Mouse (Mus musculus) midbrain, embryonic 14.5 days (tissue): ENCODE data around the gene Nlgn3. TPM values are rescaled to one million over a fixed set of nuclear protein-coding genes. Genes with fewer than 3 reads are reported as not detected.

Experiments
- ATAC-seq: fragments of 200-750 bp; cut with Nextera tagmentation; 2 replicates; pipeline ENCODE4 v1.8.0; 2017; ENCODE audit warnings: moderate number of reproducible peaks, moderate library complexity; ENCODE audit not compliant: low FRiP score, low TSS enrichment
- DNase-seq: peaks from one replicate; pipeline ENCODE4 v3.0.0-alpha.2; 2015
- H3K27ac ChIP-seq: fragments of 300-500 bp; sonication (generic); replicated peaks from 2 replicates; pipeline ENCODE4 v1.5.1; 2014; ENCODE audit warnings: mild to moderate bottlenecking, low read depth, low read length, moderate library complexity
- H3K27me3 ChIP-seq: fragments of 300-500 bp; sonication (generic); 2 replicates; pipeline ENCODE4 v1.6.1; 2014; ENCODE audit warnings: low read length, control low read depth, mixed read lengths; ENCODE audit not compliant: control insufficient read depth, insufficient read depth
- H3K36me3 ChIP-seq: fragments of 300-500 bp; sonication (generic); 2 replicates; pipeline ENCODE4 v1.6.1; 2014; ENCODE audit warnings: low read length, control low read depth; ENCODE audit not compliant: control insufficient read depth, insufficient read depth
- H3K4me1 ChIP-seq: fragments of 300-500 bp; sonication (generic); 2 replicates; pipeline ENCODE4 v1.6.1; 2014; ENCODE audit warnings: mild to moderate bottlenecking, antibody characterized with exemption, low read length, control low read depth; ENCODE audit not compliant: control insufficient read depth, insufficient read depth
- H3K4me2 ChIP-seq: fragments of 300-500 bp; sonication (generic); 2 replicates; pipeline ENCODE4 v1.6.1; 2014; ENCODE audit warnings: mild to moderate bottlenecking, low read length, moderate library complexity
- H3K4me3 ChIP-seq: fragments of 300-500 bp; sonication (generic); replicated peaks from 2 replicates; pipeline ENCODE4 v1.5.1; 2014; ENCODE audit warnings: low read depth, low read length
- H3K9ac ChIP-seq: fragments of 300-500 bp; sonication (generic); replicated peaks from 2 replicates; pipeline ENCODE4 v1.6.1; 2014; ENCODE audit warnings: mild to moderate bottlenecking, low read length, moderate library complexity
- H3K9me3 ChIP-seq: fragments of 300-500 bp; sonication (generic); 2 replicates; pipeline ENCODE4 v1.6.1; 2016; ENCODE audit warnings: low read length, control low read depth, mixed read lengths; ENCODE audit not compliant: control insufficient read depth
- WGBS: fragments of 180-500 bp; shearing (Covaris S2); extraction: QIAGEN DNeasy Blood & Tissue Kit; methylation state at CpG from one replicate; pipeline ENCODE4 v1.1.7; 2014; 5-methylcytosine and 5-hydroxymethylcytosine counted together
- polyA plus RNA-seq: library from polyadenylated mRNA; unstranded; fragments of >200 nt; fragmentation: Nextera tagmentation; extraction: Ambion mirVana; gene quantifications from 2 replicates; pipeline ENCODE4 v1.2.1, GENCODE M21; 2014

Nlgn3 gene
- polyA plus RNA-seq, 1 experiment from 2014 or later: 99.2 TPM

DNA sequence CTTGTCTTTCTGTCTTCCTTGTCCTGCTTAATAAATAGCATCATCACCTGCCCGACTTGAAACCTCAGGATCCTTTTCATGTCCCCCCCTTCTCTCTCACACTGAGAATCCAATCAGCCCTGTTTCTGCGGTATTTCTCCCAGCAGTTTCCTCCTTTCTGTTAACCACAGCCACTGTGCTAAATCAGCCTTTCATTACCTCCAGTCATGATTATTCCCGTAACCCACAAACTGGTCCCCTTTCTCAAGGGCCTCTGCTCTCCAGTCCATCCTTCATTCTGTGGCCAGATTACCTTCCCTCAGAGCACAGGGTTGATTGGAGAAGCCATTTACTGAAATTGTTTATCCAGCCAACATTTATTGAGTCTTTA lies 30.2 kb upstream of the Nlgn3 start, which contains the start of gene Gm20489:
TSS of gene Gm20489 (minus strand) at position 269 of the 370 bp plus-strand sequence.
- no peak for ATAC-seq
- Histone ChIP-seq H3K9ac (no peak within 1 kb of the TSS), H3K27me3 (no peaks in the 10 kb centered on the region), H3K27ac (no peak within 1 kb of the TSS), H3K9me3 (no peaks in the 10 kb centered on the region), H3K36me3 (no peaks in the 10 kb centered on the region), H3K4me2 (no peak within 1 kb of the TSS), H3K4me1 (no peaks in the 10 kb centered on the region), H3K4me3 (no peak within 1 kb of the TSS)
- DNase-seq: no peak
- 59% methylated on average over 3 of the region's 3 CpGs for WGBS

DNA sequence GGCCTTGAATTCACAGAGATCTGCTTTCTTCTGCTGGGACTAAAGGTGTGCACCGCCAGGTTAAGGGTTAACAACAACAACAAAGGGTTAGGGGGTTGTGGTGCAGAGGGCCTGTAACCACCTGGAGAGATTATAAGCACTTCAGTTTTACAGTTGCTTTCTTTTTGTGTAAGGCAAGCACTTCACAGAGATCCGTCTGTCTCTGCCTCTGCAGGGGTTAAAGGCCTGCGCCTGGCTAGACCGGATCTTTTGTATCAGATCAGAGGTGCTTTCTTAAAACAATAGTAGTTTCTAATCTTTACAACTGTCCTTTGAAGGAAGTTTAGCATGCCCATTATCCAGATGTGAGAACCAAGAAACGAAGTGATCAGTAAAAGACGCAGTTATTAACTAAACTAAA lies 25.6 kb upstream of the Nlgn3 start:
- DNase-seq: no peak
- Histone ChIP-seq H3K27me3 (no peaks in the 10 kb centered on the region), H3K4me2 (peak overlapping the region; percentile 55)

DNA sequence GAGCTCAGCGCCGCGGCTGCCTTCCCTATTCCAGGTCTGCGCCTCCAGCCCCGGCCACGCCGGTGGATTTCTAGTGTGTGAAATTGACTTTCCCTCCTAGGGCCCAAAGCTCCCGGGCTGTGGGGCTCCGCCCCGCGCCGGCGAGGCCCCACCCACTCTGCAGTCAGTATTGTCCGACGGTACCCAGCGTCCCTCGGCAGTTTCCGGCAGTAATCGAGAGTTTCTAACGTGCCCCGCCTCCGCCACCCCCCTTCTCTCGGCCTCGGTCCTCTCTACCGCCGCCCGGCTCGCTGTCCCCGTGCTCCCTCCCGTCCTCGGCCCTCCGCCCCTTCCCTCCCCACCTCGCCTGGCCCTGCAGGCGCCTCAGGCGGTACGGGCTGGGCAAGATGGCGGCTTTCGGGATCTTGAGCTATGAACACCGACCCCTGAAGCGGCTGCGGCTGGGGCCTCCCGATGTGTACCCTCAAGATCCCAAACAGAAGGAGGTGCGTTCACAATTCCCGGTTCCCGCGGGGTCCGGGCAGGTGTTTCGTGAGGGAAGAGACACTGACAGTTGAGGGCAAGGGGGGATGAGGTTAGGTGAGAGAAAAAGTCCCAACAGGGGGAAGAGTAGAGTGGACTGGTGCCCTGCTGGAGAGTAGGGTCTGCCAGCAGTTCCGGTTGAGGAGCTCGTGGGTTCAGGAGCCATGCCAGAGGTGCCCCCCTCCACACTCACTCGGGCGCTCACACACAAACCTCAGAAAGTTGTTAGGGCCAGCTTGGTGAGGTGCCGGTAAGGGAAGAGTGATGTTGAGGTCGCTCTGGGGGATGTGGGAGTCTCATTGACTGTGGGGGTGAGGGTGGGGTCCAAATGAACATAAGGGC lies 24.9 kb upstream of the Nlgn3 start, which contains the start of gene Med12:
TSS of gene Med12 (plus strand) at position 156 of the 864 bp plus-strand sequence.
- peak; percentile 91 for DNase-seq
- H3K36me3 ChIP-seq: peaks cover 8% of the 10 kb centered on the region
- WGBS: 24% methylated on average over 54 of the region's 54 CpGs
- H3K4me3 ChIP-seq: peak within 1 kb of the TSS; percentile 52
- H3K27me3 ChIP-seq: no peaks in the 10 kb centered on the region
- no peaks in the 10 kb centered on the region for H3K4me1 ChIP-seq
- H3K27ac ChIP-seq: peak within 1 kb of the TSS; percentile 72
- peak; percentile 96 for ATAC-seq
- no peaks in the 10 kb centered on the region for H3K9me3 ChIP-seq
- H3K9ac ChIP-seq: peak within 1 kb of the TSS; percentile 59
- peak within 1 kb of the TSS; percentile 55 for H3K4me2 ChIP-seq

More for the DNA sequence above, 25.6 kb upstream of the Nlgn3 start:
- WGBS: 22% methylated on average over 6 of the region's 6 CpGs
- no peak for ATAC-seq
- H3K9me3 ChIP-seq: no peaks in the 10 kb centered on the region
- H3K27ac ChIP-seq: peak overlapping the region; percentile 72
- H3K36me3 ChIP-seq: peaks cover 7% of the 10 kb centered on the region; the same call in 1 of the 2 replicates
- H3K9ac ChIP-seq: no peak overlapping the region
- peak overlapping the region; percentile 52 for H3K4me3 ChIP-seq
- H3K4me1 ChIP-seq: no peaks in the 10 kb centered on the region

DNA sequence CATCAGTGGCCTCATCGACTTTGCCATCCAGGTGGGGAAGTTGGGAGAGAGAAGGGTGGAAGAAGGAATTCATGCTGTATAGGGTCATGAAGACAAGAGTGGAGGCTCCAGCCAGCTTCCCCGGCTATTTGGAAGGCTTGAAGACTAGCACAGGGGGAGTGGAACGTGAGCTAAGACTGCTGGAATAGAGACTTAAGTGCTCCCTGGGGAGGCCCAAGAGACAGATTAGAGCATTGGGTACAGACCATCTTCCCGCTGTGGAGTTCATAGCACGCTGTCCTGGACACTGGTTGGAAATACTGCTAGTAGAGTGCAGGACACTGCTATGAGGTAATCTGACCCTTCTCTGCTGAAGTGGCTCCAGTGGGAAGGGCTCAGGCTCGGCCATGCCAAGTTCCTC lies 16.2 kb upstream of the Nlgn3 start:
- Histone ChIP-seq H3K9me3 (no peaks in the 10 kb centered on the region), H3K27me3 (no peaks in the 10 kb centered on the region), H3K9ac (no peak overlapping the region), H3K4me3 (no peak overlapping the region), H3K27ac (no peak overlapping the region), H3K36me3 (peaks cover 66% of the 10 kb centered on the region), H3K4me1 (no peaks in the 10 kb centered on the region), H3K4me2 (no peak overlapping the region)
- no peak for DNase-seq
- WGBS: 87% methylated on average over 6 of the region's 6 CpGs
- no peak for ATAC-seq

DNA sequence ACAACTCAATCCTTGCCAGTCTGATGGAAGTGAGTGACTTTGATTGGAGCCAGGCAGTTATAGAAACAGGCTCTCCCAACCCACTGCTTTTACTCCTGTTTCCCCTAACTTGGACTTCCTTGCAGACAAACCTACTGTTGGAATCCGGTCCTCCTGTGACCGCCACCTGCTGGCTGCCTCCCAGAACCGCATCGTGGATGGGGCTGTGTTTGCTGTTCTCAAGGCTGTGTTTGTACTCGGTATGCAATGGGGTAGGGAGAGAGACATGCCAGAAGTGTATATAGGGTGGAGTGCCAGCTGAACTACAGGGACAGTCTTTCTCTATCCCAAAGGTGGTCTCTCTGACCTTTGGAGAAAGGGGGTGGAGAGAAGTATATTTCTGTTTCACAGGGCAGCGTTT lies 13.4 kb upstream of the Nlgn3 start:
- H3K9me3 ChIP-seq: no peaks in the 10 kb centered on the region
- H3K4me2 ChIP-seq: no peak overlapping the region
- no peak overlapping the region for H3K4me3 ChIP-seq
- DNase-seq (peak; percentile 75), ATAC-seq (no peak; the same call in 1 of the 2 replicates)
- 27% methylated on average over 6 of the region's 6 CpGs for WGBS
- H3K36me3 ChIP-seq: peaks cover 82% of the 10 kb centered on the region
- H3K27ac ChIP-seq: no peak overlapping the region
- H3K9ac ChIP-seq: no peak overlapping the region
- H3K4me1 ChIP-seq: no peaks in the 10 kb centered on the region
- no peaks in the 10 kb centered on the region for H3K27me3 ChIP-seq

DNA sequence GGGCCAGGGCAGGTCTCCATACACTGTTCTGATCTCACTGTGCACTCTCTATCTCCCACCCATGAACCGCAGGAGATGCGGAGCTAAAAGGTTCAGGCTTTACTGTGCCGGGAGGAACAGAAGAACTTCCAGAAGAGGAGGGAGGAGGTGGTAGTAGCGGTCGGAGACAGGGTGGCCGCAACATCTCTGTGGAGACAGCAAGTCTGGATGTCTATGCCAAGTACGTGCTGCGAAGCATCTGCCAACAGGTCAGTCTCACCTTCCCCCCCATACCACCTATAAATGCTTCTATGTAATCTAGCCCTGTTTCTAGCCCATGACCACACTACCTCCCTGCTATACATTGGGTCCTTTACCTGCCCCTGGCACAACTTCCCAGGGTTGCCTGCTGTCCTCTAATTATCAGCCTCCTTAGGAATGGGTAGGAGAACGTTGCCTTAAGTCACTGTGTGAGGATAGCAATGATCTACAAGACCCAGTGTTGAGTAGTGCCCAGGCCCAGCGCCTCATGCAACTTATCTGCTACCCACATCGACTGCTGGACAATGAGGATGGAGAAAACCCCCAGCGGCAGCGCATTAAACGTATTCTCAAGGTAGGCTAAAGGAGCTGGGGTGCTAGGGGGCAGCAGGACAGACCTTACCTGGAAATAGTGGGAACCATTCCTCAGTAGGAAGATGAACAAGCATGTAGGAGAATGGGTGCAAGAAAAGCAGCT lies 12.9 kb upstream of the Nlgn3 start:
- Histone ChIP-seq H3K4me2 (no peak overlapping the region), H3K27ac (no peak overlapping the region), H3K9me3 (no peaks in the 10 kb centered on the region), H3K9ac (no peak overlapping the region), H3K4me3 (no peak overlapping the region), H3K36me3 (peaks cover 76% of the 10 kb centered on the region), H3K27me3 (no peaks in the 10 kb centered on the region), H3K4me1 (no peaks in the 10 kb centered on the region)
- ATAC-seq: no peak; the same call in 1 of the 2 replicates
- DNase-seq: no peak
- 90% methylated on average over 14 of the region's 14 CpGs for WGBS

DNA sequence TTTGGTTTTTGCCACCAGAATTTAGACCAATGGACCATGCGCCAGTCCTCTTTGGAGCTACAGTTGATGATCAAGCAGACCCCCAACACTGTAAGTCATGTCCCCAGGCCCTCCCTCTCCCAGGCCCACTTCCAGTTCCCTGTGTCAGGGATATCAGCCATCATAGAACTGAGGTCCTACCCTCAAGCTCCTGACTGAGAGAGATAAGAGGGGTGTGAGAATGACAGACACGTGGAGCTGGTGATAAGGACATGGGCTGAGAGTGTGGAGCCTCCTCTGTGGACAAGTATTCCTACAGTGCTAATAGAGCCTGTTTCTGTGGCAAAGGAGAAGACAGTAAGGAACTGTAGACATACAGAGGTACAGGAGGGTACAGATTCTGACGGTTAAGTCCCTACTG lies 11.4 kb upstream of the Nlgn3 start:
- Histone ChIP-seq H3K4me1 (no peaks in the 10 kb centered on the region), H3K27ac (no peak overlapping the region), H3K4me3 (no peak overlapping the region), H3K4me2 (no peak overlapping the region), H3K9ac (no peak overlapping the region), H3K36me3 (peaks cover 69% of the 10 kb centered on the region), H3K27me3 (no peaks in the 10 kb centered on the region), H3K9me3 (no peaks in the 10 kb centered on the region)
- 92% methylated on average over 3 of the region's 3 CpGs for WGBS
- ATAC-seq (no peak), DNase-seq (no peak)

DNA sequence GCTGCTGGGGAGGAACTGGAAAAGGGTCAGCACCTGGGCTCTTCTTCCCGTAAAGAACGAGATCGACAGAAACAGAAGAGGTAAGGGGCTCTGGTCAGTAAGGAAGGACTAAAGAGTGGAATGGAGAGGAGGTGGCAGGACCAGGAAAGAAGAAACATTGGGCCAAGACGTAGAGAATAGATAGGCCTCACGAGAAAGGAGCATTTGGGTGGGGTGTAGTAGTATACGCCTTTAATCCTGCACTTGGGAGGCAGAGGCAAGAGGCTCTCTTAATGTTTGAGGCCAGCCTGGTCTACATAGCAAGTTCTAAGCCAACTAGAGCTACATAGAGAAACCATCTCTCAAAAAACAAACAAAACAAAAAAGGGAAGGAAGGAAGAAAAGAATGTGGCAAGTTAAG lies 10.5 kb upstream of the Nlgn3 start:
- Histone ChIP-seq H3K9me3 (no peaks in the 10 kb centered on the region), H3K4me1 (no peaks in the 10 kb centered on the region), H3K27me3 (no peaks in the 10 kb centered on the region), H3K4me3 (no peak overlapping the region), H3K27ac (no peak overlapping the region), H3K4me2 (no peak overlapping the region), H3K36me3 (peaks cover 68% of the 10 kb centered on the region), H3K9ac (no peak overlapping the region)
- 95% methylated on average over 6 of the region's 6 CpGs for WGBS
- DNase-seq: no peak
- no peak for ATAC-seq
